Mouse (Mus musculus): ENCODE results near the gene Gm29427. TPM values are rescaled to one million over a fixed set of nuclear protein-coding genes. Genes with fewer than 3 reads are reported as not detected.
A peak's percentile ranks its signal among the peaks of the same experiment; 100 is the strongest.

Gm29427 gene
- polyA plus RNA-seq (2012): not detected in 2 replicates

DNA sequence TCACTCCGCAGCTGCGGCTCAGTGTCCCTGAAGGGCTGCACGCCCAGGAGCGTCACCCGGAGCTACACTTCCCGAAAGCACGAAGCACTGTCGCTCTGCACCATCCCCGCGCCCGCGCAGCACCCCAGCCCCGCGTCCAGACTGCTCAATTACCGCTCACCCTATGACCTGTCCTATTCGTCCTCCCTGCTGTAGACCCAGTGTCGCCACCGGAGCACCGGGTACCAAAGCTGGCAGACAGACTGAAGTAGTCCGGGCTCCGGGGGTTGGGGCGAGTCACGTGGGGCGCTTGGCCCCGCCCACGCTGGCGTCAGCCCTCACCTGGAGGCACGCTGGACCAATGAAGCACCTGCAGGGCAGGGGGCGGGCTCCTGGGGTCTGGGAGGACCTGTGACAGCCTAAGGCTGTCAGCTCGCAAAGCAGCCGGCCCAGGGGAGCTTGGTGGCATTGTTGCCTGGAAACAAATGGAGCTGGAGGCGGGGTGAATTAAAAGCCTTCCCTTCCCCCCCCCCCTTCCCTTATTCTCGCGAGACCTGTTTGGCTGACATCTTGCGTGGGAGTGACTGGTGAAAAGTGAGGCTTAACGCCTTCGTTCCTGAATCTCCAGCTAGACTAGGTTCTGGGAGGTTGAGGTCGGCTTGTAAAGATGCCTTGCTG, at the start of gene Gm29427:
TSS of gene Gm29427 (minus strand) at position 239 of the 657 bp plus-strand sequence.
- no peak for TF ChIP-seq GATA1 (IDR thresholded peaks at IDR 0.05; ENCODE audit: low read length)
- no peak for TF ChIP-seq TAL1 (IDR thresholded peaks at IDR 0.05; ENCODE audit: low read length)
- Histone ChIP-seq H3K9me3 (ENCODE audit: control insufficient read depth, low read length) (no peaks in the 10 kb centered on the region), H3K4me3 (replicated peaks) (peak within 1 kb of the TSS; percentile 99), H3K36me3 (ENCODE audit: control insufficient read depth) (peaks cover 65% of the 10 kb centered on the region), H3K4me1 (ENCODE audit: control insufficient read depth) (peaks cover 63% of the 10 kb centered on the region), H3K27me3 (ENCODE audit: control insufficient read depth) (no peaks in the 10 kb centered on the region)

DNA sequence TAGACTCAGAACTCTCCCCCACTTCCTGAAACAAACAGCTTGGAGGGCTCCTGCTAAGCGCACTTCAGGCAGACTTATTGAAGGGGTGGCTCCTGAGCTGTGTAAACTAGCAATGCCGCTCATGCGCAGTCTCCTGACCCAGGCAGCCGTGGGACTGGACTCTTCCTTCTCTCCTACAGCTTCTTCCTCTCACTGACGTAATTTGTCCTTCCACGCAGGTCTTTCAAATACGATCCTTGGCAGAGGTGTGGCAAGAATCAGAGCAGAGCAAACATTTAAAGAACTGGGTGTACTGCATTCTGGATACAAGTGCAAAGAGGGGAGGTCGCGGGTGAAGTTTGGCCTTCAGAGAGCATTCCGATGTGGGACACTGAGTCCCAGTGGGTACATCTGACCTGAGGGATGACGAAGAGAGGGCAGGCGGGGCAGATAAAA, 48.4 kb upstream of the Gm29427 start:
- TF ChIP-seq GATA1 (IDR thresholded peaks at IDR 0.05; ENCODE audit: low read length) (no peak), TAL1 (IDR thresholded peaks at IDR 0.05; ENCODE audit: low read length) (no peak)
- H3K4me3 ChIP-seq (replicated peaks): no peak overlapping the region
- no peaks in the 10 kb centered on the region for H3K27me3 ChIP-seq (ENCODE audit: control insufficient read depth)

DNA sequence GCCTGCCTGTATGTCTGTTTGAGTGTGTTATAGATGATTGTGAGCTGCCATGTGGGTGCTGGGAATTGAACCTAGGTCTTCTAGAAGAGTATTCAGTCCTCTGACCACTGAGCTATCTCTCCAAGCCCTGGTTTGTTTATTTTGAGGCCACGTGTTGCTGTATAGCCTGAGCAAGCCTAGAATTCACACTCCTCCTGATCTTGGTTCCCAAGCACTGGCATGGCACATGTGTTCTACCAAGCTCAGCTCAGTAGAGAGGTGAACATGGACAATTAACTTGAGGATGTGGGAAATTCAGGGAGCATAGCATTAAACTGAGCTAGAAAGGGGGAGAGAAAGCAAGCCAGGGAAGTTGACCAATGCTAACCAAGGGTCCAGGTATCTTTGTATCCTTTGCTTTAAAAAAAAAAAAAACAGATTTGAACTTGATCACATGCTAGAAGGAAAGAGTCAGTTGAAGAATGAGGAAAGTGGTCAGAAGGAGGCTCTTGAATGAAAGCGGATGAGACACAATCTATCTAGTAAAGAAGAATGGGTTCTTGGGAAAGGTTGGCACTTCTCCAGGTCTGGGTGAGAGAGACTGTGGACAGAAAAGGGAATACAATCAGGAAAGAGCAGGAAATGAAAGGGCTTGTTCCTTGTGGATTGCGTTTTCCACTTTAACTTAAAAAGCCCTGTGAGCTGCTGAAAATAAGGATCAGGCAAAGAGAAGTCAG, 46.6 kb upstream of the Gm29427 start:
- no peak for TF ChIP-seq TAL1 (IDR thresholded peaks at IDR 0.05; ENCODE audit: low read length)
- TF ChIP-seq GATA1 (IDR thresholded peaks at IDR 0.05; ENCODE audit: low read length): no peak
- Histone ChIP-seq H3K4me1 (ENCODE audit: control insufficient read depth) (peaks cover 32% of the 10 kb centered on the region), H3K27me3 (ENCODE audit: control insufficient read depth) (no peaks in the 10 kb centered on the region), H3K4me3 (replicated peaks) (no peak overlapping the region), H3K36me3 (ENCODE audit: control insufficient read depth) (no peaks in the 10 kb centered on the region), H3K9me3 (ENCODE audit: control insufficient read depth, low read length) (no peaks in the 10 kb centered on the region)

More for the DNA sequence above, 48.4 kb upstream of the Gm29427 start:
- Histone ChIP-seq H3K9me3 (ENCODE audit: control insufficient read depth, low read length) (no peaks in the 10 kb centered on the region), H3K4me1 (ENCODE audit: control insufficient read depth) (peaks cover 40% of the 10 kb centered on the region), H3K36me3 (ENCODE audit: control insufficient read depth) (no peaks in the 10 kb centered on the region)

- H3K36me3 ChIP-seq (ENCODE audit: control insufficient read depth): no peaks in the 10 kb centered on the region
- H3K4me1 ChIP-seq (ENCODE audit: control insufficient read depth): peaks cover 26% of the 10 kb centered on the region
- no peaks in the 10 kb centered on the region for H3K27me3 ChIP-seq (ENCODE audit: control insufficient read depth)
- no peak overlapping the region for H3K4me3 ChIP-seq (replicated peaks)
- no peaks in the 10 kb centered on the region for H3K9me3 ChIP-seq (ENCODE audit: control insufficient read depth, low read length)
- TF ChIP-seq GATA1 (IDR thresholded peaks at IDR 0.05; ENCODE audit: low read length) (no peak), TAL1 (IDR thresholded peaks at IDR 0.05; ENCODE audit: low read length) (no peak)
These were observed 46.0 kb upstream of the Gm29427 start for GRCm38 (mm10) chr1:130761597-130761996.

DNA sequence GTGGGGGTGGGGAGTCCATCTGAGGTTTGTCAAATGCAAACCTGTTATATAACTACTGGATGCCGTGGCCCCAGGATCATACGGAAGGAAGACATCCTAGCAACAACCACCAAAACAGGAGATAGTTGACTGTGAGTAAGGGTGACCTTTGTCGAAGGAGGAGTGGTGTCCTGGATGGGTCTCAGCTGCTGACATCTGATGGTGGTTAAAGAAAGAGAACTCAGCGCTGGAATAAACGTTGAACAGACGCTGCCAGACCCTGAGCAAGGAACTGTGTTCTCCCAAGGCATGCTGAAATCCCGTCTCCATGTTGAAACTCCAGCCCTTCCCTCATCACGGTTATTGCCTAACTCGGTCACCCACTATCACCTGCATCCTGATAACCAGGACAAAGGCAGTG, 44.1 kb upstream of the Gm29427 start:
- H3K4me3 ChIP-seq (replicated peaks): no peak overlapping the region
- no peaks in the 10 kb centered on the region for H3K36me3 ChIP-seq (ENCODE audit: control insufficient read depth)
- peaks cover 21% of the 10 kb centered on the region for H3K4me1 ChIP-seq (ENCODE audit: control insufficient read depth)
- H3K27me3 ChIP-seq (ENCODE audit: control insufficient read depth): no peaks in the 10 kb centered on the region
- no peaks in the 10 kb centered on the region for H3K9me3 ChIP-seq (ENCODE audit: control insufficient read depth, low read length)
- TF ChIP-seq GATA1 (IDR thresholded peaks at IDR 0.05; ENCODE audit: low read length): no peak
- no peak for TF ChIP-seq TAL1 (IDR thresholded peaks at IDR 0.05; ENCODE audit: low read length)

DNA sequence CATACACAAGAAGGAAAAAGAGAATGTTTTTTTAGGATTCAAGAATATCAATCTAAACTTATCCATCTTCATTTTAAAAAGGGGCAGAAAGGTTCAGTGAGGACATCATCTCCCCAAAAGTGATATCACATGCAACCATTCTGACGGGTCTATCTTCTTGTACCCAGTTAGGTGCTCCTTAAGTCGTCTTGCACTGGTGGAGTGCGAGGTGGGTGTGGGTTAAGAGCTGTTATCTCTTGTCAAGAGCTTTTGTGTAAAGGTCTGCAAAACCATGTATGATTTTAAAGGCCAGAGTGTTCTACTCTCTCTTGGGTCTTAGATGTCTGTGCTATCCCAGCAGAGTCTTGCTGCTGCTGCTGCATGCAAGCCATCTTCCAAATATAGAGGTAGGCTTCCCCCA, 31.2 kb upstream of the Gm29427 start:
- Histone ChIP-seq H3K4me3 (replicated peaks) (no peak overlapping the region), H3K4me1 (ENCODE audit: control insufficient read depth) (peaks cover 57% of the 10 kb centered on the region), H3K27me3 (ENCODE audit: control insufficient read depth) (no peaks in the 10 kb centered on the region), H3K9me3 (ENCODE audit: control insufficient read depth, low read length) (no peaks in the 10 kb centered on the region), H3K36me3 (ENCODE audit: control insufficient read depth) (peaks cover 46% of the 10 kb centered on the region)
- TF ChIP-seq GATA1 (IDR thresholded peaks at IDR 0.05; ENCODE audit: low read length) (no peak), TAL1 (IDR thresholded peaks at IDR 0.05; ENCODE audit: low read length) (no peak)

DNA sequence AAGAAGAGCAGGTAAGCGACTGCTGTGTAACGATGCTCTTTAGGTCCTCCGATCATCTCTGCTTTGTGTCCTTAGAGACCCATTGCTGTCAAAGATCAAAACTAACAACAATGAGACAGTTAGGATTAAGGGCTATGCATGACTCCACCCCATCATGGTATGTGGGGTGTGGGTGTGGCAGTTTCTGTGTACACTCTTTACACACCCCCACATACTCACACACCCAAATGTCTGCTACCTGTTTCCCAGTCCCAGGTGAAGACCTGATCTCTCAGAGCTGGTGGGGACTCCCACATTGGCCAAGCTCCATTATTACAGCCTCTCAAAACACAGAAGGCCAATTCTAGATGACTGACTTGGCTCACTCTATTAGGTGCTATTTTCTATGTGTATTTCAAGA, 30.0 kb upstream of the Gm29427 start:
- no peak for TF ChIP-seq TAL1 (IDR thresholded peaks at IDR 0.05; ENCODE audit: low read length)
- no peak for TF ChIP-seq GATA1 (IDR thresholded peaks at IDR 0.05; ENCODE audit: low read length)
- no peak overlapping the region for H3K4me3 ChIP-seq (replicated peaks)
- peaks cover 70% of the 10 kb centered on the region for H3K4me1 ChIP-seq (ENCODE audit: control insufficient read depth)
- H3K36me3 ChIP-seq (ENCODE audit: control insufficient read depth): peaks cover 58% of the 10 kb centered on the region
- H3K27me3 ChIP-seq (ENCODE audit: control insufficient read depth): no peaks in the 10 kb centered on the region
- no peaks in the 10 kb centered on the region for H3K9me3 ChIP-seq (ENCODE audit: control insufficient read depth, low read length)

GRCm38 (mm10) chr1:130744961-130745360, 29.4 kb upstream of the Gm29427 start:
- H3K4me3 ChIP-seq (replicated peaks): no peak overlapping the region
- H3K9me3 ChIP-seq (ENCODE audit: control insufficient read depth, low read length): no peaks in the 10 kb centered on the region
- H3K36me3 ChIP-seq (ENCODE audit: control insufficient read depth): peaks cover 64% of the 10 kb centered on the region
- TF ChIP-seq GATA1 (IDR thresholded peaks at IDR 0.05; ENCODE audit: low read length): no peak
- no peak for TF ChIP-seq TAL1 (IDR thresholded peaks at IDR 0.05; ENCODE audit: low read length)
- peaks cover 76% of the 10 kb centered on the region for H3K4me1 ChIP-seq (ENCODE audit: control insufficient read depth)
- H3K27me3 ChIP-seq (ENCODE audit: control insufficient read depth): no peaks in the 10 kb centered on the region

DNA sequence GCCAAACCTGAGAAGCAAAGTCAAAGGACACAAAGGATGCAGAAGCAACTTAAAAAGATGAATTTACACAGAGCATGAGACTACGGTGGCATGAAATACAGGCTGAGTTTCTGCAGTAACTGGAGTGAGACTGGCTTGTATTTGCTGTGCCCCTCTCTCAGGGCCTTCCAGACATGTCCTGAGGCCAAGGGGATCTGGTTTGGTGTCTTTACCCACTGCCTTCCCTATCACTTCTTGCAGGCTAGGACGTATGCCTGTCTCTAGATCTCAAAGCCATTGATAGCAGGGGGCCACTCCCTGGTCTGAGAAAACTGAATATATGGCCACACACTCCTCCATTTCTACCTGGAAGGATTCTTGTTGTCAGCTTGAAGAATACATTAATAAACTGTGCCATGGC, 28.6 kb upstream of the Gm29427 start:
- no peak for TF ChIP-seq TAL1 (IDR thresholded peaks at IDR 0.05; ENCODE audit: low read length)
- no peak for TF ChIP-seq GATA1 (IDR thresholded peaks at IDR 0.05; ENCODE audit: low read length)
- Histone ChIP-seq H3K27me3 (ENCODE audit: control insufficient read depth) (no peaks in the 10 kb centered on the region), H3K4me1 (ENCODE audit: control insufficient read depth) (peaks cover 84% of the 10 kb centered on the region), H3K36me3 (ENCODE audit: control insufficient read depth) (peaks cover 71% of the 10 kb centered on the region), H3K4me3 (replicated peaks) (peak overlapping the region; percentile 32), H3K9me3 (ENCODE audit: control insufficient read depth, low read length) (no peaks in the 10 kb centered on the region)

Measured in erythroblast, embryonic 14.5 days (primary cell).